Mouse (Mus musculus): ENCODE measurements around the gene B3gnt9.

DNA sequence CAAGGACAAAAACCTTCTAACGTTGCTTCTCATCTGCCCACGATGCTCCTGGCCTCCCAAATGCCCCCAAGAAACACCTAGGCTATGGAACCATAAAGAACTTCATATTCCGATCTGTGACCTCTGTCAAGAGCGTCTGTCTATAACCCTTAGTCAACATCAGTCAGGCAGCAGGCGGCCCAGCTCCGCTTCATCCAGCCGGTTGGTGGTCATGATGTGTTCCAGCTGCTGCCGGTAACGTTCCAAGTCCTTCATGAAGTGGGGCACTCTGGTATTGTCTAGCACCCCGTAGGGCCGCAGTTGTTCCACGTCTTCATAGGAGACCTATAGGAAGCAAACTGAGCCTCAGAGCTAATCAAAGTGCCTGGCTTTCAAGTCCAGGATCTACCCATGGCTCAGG lies 26.9 kb upstream of the B3gnt9 start:
- TF ChIP-seq POLR2A (IDR thresholded peaks at IDR 0.05; ENCODE audit: insufficient read length, low read depth) (no peak), MAX (IDR thresholded peaks at IDR 0.05; ENCODE audit: low read depth) (no peak), TCF3 (IDR thresholded peaks at IDR 0.05; ENCODE audit: insufficient read length, low read depth) (no peak), CEBPB (IDR thresholded peaks at IDR 0.05; ENCODE audit: insufficient read depth, poor library complexity, severe bottlenecking) (no peak), USF1 (IDR thresholded peaks at IDR 0.05; ENCODE audit: low read depth) (no peak), SRF (IDR thresholded peaks at IDR 0.05; ENCODE audit: control insufficient read depth, insufficient read length, low read depth) (no peak), POLR2AphosphoS2 (IDR thresholded peaks at IDR 0.05; ENCODE audit: insufficient read length, low read depth) (peak; percentile 19), REST (IDR thresholded peaks at IDR 0.05; ENCODE audit: insufficient read depth, insufficient read length) (no peak), MYOG (IDR thresholded peaks at IDR 0.05; ENCODE audit: control insufficient read depth in 1 of 3, insufficient read depth in 1 of 3, insufficient read length in 2 of 3, low read depth in 2 of 3) (no peak), E2F4 (IDR thresholded peaks at IDR 0.05; ENCODE audit: insufficient read depth) (no peak), MYOD1 (IDR thresholded peaks at IDR 0.05; ENCODE audit: control insufficient read depth in 1 of 3, insufficient read length in 2 of 3, low read depth in 2 of 3) (no peak)

Measured in myocyte (in vitro differentiated cells).